Mouse (Mus musculus) cortical plate, adult 2 months (tissue): ENCODE results near the gene Sept3. TPM values are rescaled to one million over a fixed set of nuclear protein-coding genes. Genes with fewer than 3 reads are reported as not detected.
A peak's percentile ranks its signal among the peaks of the same experiment; 100 is the strongest.

ENCODE experiments used
- H3K27ac ChIP-seq: fragments of 200-500 bp; 2 replicates; pipeline ENCODE4 v1.5.1; 2012; ENCODE audit warnings: low read length, control low read depth, inconsistent platforms; ENCODE audit not compliant: insufficient read depth
- H3K4me1 ChIP-seq: fragments of 200-500 bp; 2 replicates; pipeline ENCODE4 v1.6.1; 2011; ENCODE audit warnings: low read length; ENCODE audit not compliant: control insufficient read depth, insufficient read depth
- H3K4me3 ChIP-seq: fragments of 200-500 bp; 2 replicates; pipeline ENCODE4 v1.5.1; 2011; ENCODE audit warnings: mild to moderate bottlenecking, low read length, control low read depth; ENCODE audit not compliant: insufficient read depth
- CTCF ChIP-seq: fragments of 200-500 bp; IDR thresholded peaks from 2 replicates; pipeline ENCODE4 v1.5.1; 2011; ENCODE audit warnings: mild to moderate bottlenecking, control low read depth, low read length; ENCODE audit not compliant: insufficient read depth; ENCODE audit errors: extremely low read depth
- POLR2A ChIP-seq: fragments of 200-500 bp; IDR thresholded peaks from 2 replicates; pipeline ENCODE4 v1.6.1; 2011; ENCODE audit warnings: mild to moderate bottlenecking, low read length, control low read depth; ENCODE audit not compliant: insufficient read depth; ENCODE audit errors: extremely low read depth
- polyA plus RNA-seq: library from polyadenylated mRNA; depleted of rRNA; stranded (reverse); fragments of >200 nt; gene quantifications from 2 replicates; pipeline ENCODE4 v1.2.3, GENCODE M21; 2012; rRNA removed

The Sept3 gene
- 367 and 405 TPM in 2 replicates for polyA plus RNA-seq

GRCm38 (mm10) chr15:82274593-82274926 is at the start of gene Sept3:
TSS of gene Sept3 (plus strand) at chr15:82274893.
- TF ChIP-seq POLR2A: no peak
- no peak for TF ChIP-seq CTCF
- Histone ChIP-seq H3K4me1 (peaks cover 7% of the 10 kb centered on the region), H3K4me3 (peak within 1 kb of the TSS; percentile 87)

GRCm38 (mm10) chr15:82225769-82226168 is 48.9 kb upstream of the Sept3 start:
- Histone ChIP-seq H3K4me3 (no peak overlapping the region), H3K4me1 (no peaks in the 10 kb centered on the region), H3K27ac (no peak overlapping the region)
- TF ChIP-seq CTCF: no peak
- TF ChIP-seq POLR2A: no peak

More at GRCm38 (mm10) chr15:82274593-82274926, at the start of gene Sept3:
- H3K27ac ChIP-seq: peak within 1 kb of the TSS; percentile 79

GRCm38 (mm10) chr15:82229542-82230045 is 45.1 kb upstream of the Sept3 start:
- TF ChIP-seq POLR2A: no peak
- no peak for TF ChIP-seq CTCF

GRCm38 (mm10) chr15:82230098-82230611 is 44.5 kb upstream of the Sept3 start:
- H3K4me1 ChIP-seq: no peaks in the 10 kb centered on the region
- TF ChIP-seq POLR2A: no peak
- TF ChIP-seq CTCF: no peak
- H3K4me3 ChIP-seq: no peak overlapping the region
- H3K27ac ChIP-seq: no peak overlapping the region

More at GRCm38 (mm10) chr15:82229542-82230045, 45.1 kb upstream of the Sept3 start:
- no peak overlapping the region for H3K4me3 ChIP-seq
- H3K4me1 ChIP-seq: no peaks in the 10 kb centered on the region
- H3K27ac ChIP-seq: no peak overlapping the region

GRCm38 (mm10) chr15:82231100-82231499 is 43.6 kb upstream of the Sept3 start:
- Histone ChIP-seq H3K27ac (no peak overlapping the region), H3K4me3 (no peak overlapping the region), H3K4me1 (no peaks in the 10 kb centered on the region)
- TF ChIP-seq POLR2A: no peak
- TF ChIP-seq CTCF: no peak

GRCm38 (mm10) chr15:82231591-82232378 is 42.9 kb upstream of the Sept3 start:
- Histone ChIP-seq H3K4me1 (no peaks in the 10 kb centered on the region), H3K27ac (no peak overlapping the region), H3K4me3 (no peak overlapping the region)
- TF ChIP-seq POLR2A (no peak), CTCF (no peak)

GRCm38 (mm10) chr15:82232651-82233050 is 42.0 kb upstream of the Sept3 start:
- TF ChIP-seq CTCF (no peak), POLR2A (no peak)
- Histone ChIP-seq H3K4me3 (no peak overlapping the region), H3K4me1 (no peaks in the 10 kb centered on the region), H3K27ac (no peak overlapping the region)

- H3K4me3 ChIP-seq: no peak overlapping the region
- TF ChIP-seq POLR2A (no peak), CTCF (no peak)
- no peak overlapping the region for H3K27ac ChIP-seq
- H3K4me1 ChIP-seq: no peaks in the 10 kb centered on the region
Measured at GRCm38 (mm10) chr15:82235661-82236060, 39.0 kb upstream of the Sept3 start.

GRCm38 (mm10) chr15:82236565-82236964 is 38.1 kb upstream of the Sept3 start:
- no peak for TF ChIP-seq POLR2A
- TF ChIP-seq CTCF: peak; percentile 98
- Histone ChIP-seq H3K27ac (no peak overlapping the region), H3K4me1 (no peaks in the 10 kb centered on the region), H3K4me3 (no peak overlapping the region)

GRCm38 (mm10) chr15:82243311-82243710 is 31.4 kb upstream of the Sept3 start:
- Histone ChIP-seq H3K27ac (no peak overlapping the region), H3K4me3 (peak overlapping the region; percentile 70; the same call in 1 of the 2 replicates)
- TF ChIP-seq POLR2A (no peak), CTCF (no peak)

More at GRCm38 (mm10) chr15:82243311-82243710, 31.4 kb upstream of the Sept3 start:
- no peaks in the 10 kb centered on the region for H3K4me1 ChIP-seq
